Mouse (Mus musculus): ENCODE data around the gene Dnajb2. TPM values are rescaled to one million over a fixed set of nuclear protein-coding genes. Genes with fewer than 3 reads are reported as not detected.

The Dnajb2 gene
- polyA plus RNA-seq, 1 experiment from 2014 or later, result 62.3 TPM

- no peak overlapping the region for H3K4me3 ChIP-seq
- no peaks in the 10 kb centered on the region for H3K9me3 ChIP-seq
- H3K36me3 ChIP-seq, result no peaks in the 10 kb centered on the region
- H3K27me3 ChIP-seq, result peaks cover 32% of the 10 kb centered on the region
- H3K9ac ChIP-seq, result no peak overlapping the region
- WGBS, result 74% methylated on average over 10 of the region's 10 CpGs
- peaks cover 19% of the 10 kb centered on the region for H3K4me1 ChIP-seq (replicated peaks)
- no peak overlapping the region for H3K4me2 ChIP-seq
- no peak overlapping the region for H3K27ac ChIP-seq
- no peak for ATAC-seq (ENCODE audit: low FRiP score)
Observed at GRCm38 (mm10) chr1:75255516-75256046, 19.4 kb downstream of the Dnajb2 start.

- Histone ChIP-seq H3K27me3 (peaks cover 76% of the 10 kb centered on the region), H3K9me3 (no peaks in the 10 kb centered on the region)
- ATAC-seq (ENCODE audit: low FRiP score), result no peak
Observed at GRCm38 (mm10) chr1:75261278-75261677, 25.1 kb downstream of the Dnajb2 start.

GRCm38 (mm10) chr1:75262969-75263951, 27.1 kb downstream of the Dnajb2 start:
- H3K27me3 ChIP-seq, result peaks cover 75% of the 10 kb centered on the region
- peak; percentile 76 for ATAC-seq (ENCODE audit: low FRiP score)
- H3K27ac ChIP-seq, result no peak overlapping the region

More at GRCm38 (mm10) chr1:75261278-75261677, 25.1 kb downstream of the Dnajb2 start:
- Histone ChIP-seq H3K36me3 (no peaks in the 10 kb centered on the region), H3K4me3 (no peak overlapping the region), H3K4me2 (no peak overlapping the region), H3K9ac (no peak overlapping the region), H3K27ac (no peak overlapping the region), H3K4me1 (replicated peaks) (peaks cover 19% of the 10 kb centered on the region)

GRCm38 (mm10) chr1:75264091-75264880, 28.1 kb downstream of the Dnajb2 start, which contains the start of gene Ptprn:
Gene Ptprn, minus strand, starts transcription at chr1:75264502.
- no peaks in the 10 kb centered on the region for H3K9me3 ChIP-seq
- H3K4me2 ChIP-seq, result peak within 1 kb of the TSS; percentile 69
- peak within 1 kb of the TSS; percentile 64; the same call in 1 of the 2 replicates for H3K27ac ChIP-seq
- peaks cover 19% of the 10 kb centered on the region for H3K4me1 ChIP-seq (replicated peaks)
- peak within 1 kb of the TSS; percentile 67 for H3K9ac ChIP-seq
- ATAC-seq (ENCODE audit: low FRiP score), result peak; percentile 82
- H3K27me3 ChIP-seq, result peaks cover 79% of the 10 kb centered on the region
- no peaks in the 10 kb centered on the region for H3K36me3 ChIP-seq
- 11% methylated on average over 31 of the region's 32 CpGs for WGBS
- H3K4me3 ChIP-seq, result peak within 1 kb of the TSS; percentile 52

More at GRCm38 (mm10) chr1:75262969-75263951, 27.1 kb downstream of the Dnajb2 start:
- WGBS, result 2% methylated on average over 40 of the region's 40 CpGs
- H3K36me3 ChIP-seq, result no peaks in the 10 kb centered on the region
- H3K4me2 ChIP-seq, result peak overlapping the region; percentile 69
- H3K4me3 ChIP-seq, result peak overlapping the region; percentile 52
- no peaks in the 10 kb centered on the region for H3K9me3 ChIP-seq
- H3K4me1 ChIP-seq (replicated peaks), result peaks cover 19% of the 10 kb centered on the region
- H3K9ac ChIP-seq, result peak overlapping the region; percentile 67

- peak overlapping the region; percentile 70 for H3K9ac ChIP-seq
- H3K4me2 ChIP-seq, result peak overlapping the region; percentile 60
- H3K4me3 ChIP-seq, result peak overlapping the region; percentile 48
- 4% methylated on average over 23 of the region's 23 CpGs for WGBS
- H3K27me3 ChIP-seq, result peaks cover 53% of the 10 kb centered on the region
- peak; percentile 83 for ATAC-seq (ENCODE audit: low FRiP score)
- peaks cover 6% of the 10 kb centered on the region; the same call in 1 of the 2 replicates for H3K4me1 ChIP-seq (replicated peaks)
- 0 out of 2 replicates have a peak, but pooled peaks cover 4% of the 10 kb centered on the region for H3K36me3 ChIP-seq
- no peaks in the 10 kb centered on the region for H3K9me3 ChIP-seq
- peak overlapping the region; percentile 68 for H3K27ac ChIP-seq
Observed at GRCm38 (mm10) chr1:75277195-75278188, 41.3 kb downstream of the Dnajb2 start.

GRCm38 (mm10) chr1:75278228-75278627, 42.0 kb downstream of the Dnajb2 start, which contains the start of gene Resp18:
Gene Resp18, minus strand, starts transcription at chr1:75278415.
- Histone ChIP-seq H3K9me3 (no peaks in the 10 kb centered on the region), H3K9ac (peak within 1 kb of the TSS; percentile 70), H3K4me1 (replicated peaks) (peaks cover 10% of the 10 kb centered on the region), H3K36me3 (0 out of 2 replicates have a peak, but pooled peaks cover under 1% of the 10 kb centered on the region), H3K27ac (peak within 1 kb of the TSS; percentile 68), H3K27me3 (peaks cover 46% of the 10 kb centered on the region), H3K4me2 (peak within 1 kb of the TSS; percentile 60), H3K4me3 (peak within 1 kb of the TSS; percentile 48)
- 3% methylated on average over 13 of the region's 13 CpGs for WGBS
- ATAC-seq (ENCODE audit: low FRiP score), result peak; percentile 58; the same call in 1 of the 2 replicates

- no peak overlapping the region for H3K4me2 ChIP-seq
- no peak overlapping the region for H3K9ac ChIP-seq
- no peak overlapping the region for H3K4me3 ChIP-seq
- H3K27me3 ChIP-seq, result peaks cover 8% of the 10 kb centered on the region; the same call in 1 of the 2 replicates
- no peaks in the 10 kb centered on the region; the same call in 1 of the 2 replicates for H3K9me3 ChIP-seq
- H3K4me1 ChIP-seq (replicated peaks), result peaks cover 9% of the 10 kb centered on the region
- 59% methylated on average over 5 of the region's 5 CpGs for WGBS
- no peaks in the 10 kb centered on the region for H3K36me3 ChIP-seq
- no peak overlapping the region for H3K27ac ChIP-seq
- no peak for ATAC-seq (ENCODE audit: low FRiP score)
Observed at GRCm38 (mm10) chr1:75283017-75283416, 46.8 kb downstream of the Dnajb2 start.

- no peaks in the 10 kb centered on the region for H3K36me3 ChIP-seq
- no peaks in the 10 kb centered on the region; the same call in 1 of the 2 replicates for H3K9me3 ChIP-seq
- peaks cover 28% of the 10 kb centered on the region for H3K4me1 ChIP-seq (replicated peaks)
- 0 out of 2 replicates have a peak, but pooled peaks cover 3% of the 10 kb centered on the region for H3K27me3 ChIP-seq
- no peak overlapping the region for H3K27ac ChIP-seq
- 92% methylated on average over 7 of the region's 7 CpGs for WGBS
- no peak for ATAC-seq (ENCODE audit: low FRiP score)
- no peak overlapping the region for H3K4me2 ChIP-seq
- no peak overlapping the region for H3K9ac ChIP-seq
- H3K4me3 ChIP-seq, result no peak overlapping the region
Observed at GRCm38 (mm10) chr1:75284911-75285310, 48.7 kb downstream of the Dnajb2 start.

- Histone ChIP-seq H3K4me2 (peak overlapping the region; percentile 27), H3K36me3 (no peaks in the 10 kb centered on the region), H3K27me3 (no peaks in the 10 kb centered on the region), H3K9me3 (no peaks in the 10 kb centered on the region; the same call in 1 of the 2 replicates), H3K4me1 (replicated peaks) (peaks cover 36% of the 10 kb centered on the region), H3K4me3 (no peak overlapping the region), H3K27ac (peak overlapping the region; percentile 94), H3K9ac (no peak overlapping the region)
- peak; percentile 88 for ATAC-seq (ENCODE audit: low FRiP score)
- 4% methylated on average over 7 of the region's 7 CpGs for WGBS
Observed at GRCm38 (mm10) chr1:75289376-75289775, 53.2 kb downstream of the Dnajb2 start.

GRCm38 (mm10) chr1:75289888-75290431, 53.8 kb downstream of the Dnajb2 start:
- H3K9me3 ChIP-seq, result no peaks in the 10 kb centered on the region
- H3K4me2 ChIP-seq, result peak overlapping the region; percentile 27; the same call in 1 of the 2 replicates
- H3K27me3 ChIP-seq, result no peaks in the 10 kb centered on the region
- H3K36me3 ChIP-seq, result no peaks in the 10 kb centered on the region
- peak overlapping the region; percentile 94 for H3K27ac ChIP-seq
- H3K4me3 ChIP-seq, result no peak overlapping the region
- 0 out of 2 replicates have a peak overlapping the region, but pooled peaks have one; percentile 15 for H3K9ac ChIP-seq
- WGBS, result 25% methylated on average over 8 of the region's 8 CpGs
- peak; percentile 29; the same call in 1 of the 2 replicates for ATAC-seq (ENCODE audit: low FRiP score)
- peaks cover 36% of the 10 kb centered on the region for H3K4me1 ChIP-seq (replicated peaks)
